Mouse (Mus musculus): ENCODE measurements around the gene Cd28. TPM values are rescaled to one million over a fixed set of nuclear protein-coding genes. Genes with fewer than 3 reads are reported as not detected.

Gene Cd28
- polyA plus RNA-seq, 1 experiment from 2014 or later = 0.03 TPM

GRCm38 (mm10) chr1:60762916-60763315 is 46.3 kb downstream of the Cd28 start:
- H3K4me2 ChIP-seq = no peak overlapping the region

DNA sequence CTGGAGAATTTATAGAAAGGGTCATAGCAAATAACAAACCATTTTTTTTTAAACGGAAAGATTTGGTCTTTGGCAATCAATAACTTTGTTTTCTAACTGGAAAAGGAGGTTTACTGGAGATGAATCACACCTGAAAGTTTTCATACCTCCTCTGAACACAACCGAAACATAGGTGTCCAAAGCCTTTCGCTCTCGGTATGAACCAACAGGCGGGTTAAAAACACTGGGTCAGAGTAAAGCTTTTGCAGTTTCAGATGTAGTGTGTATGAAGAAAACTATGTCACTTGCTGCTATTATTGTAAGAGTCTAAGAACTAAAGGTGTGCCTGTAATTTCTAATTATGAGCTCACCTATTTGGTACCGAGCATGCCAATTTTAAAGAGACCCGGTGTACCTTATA is 55.2 kb downstream of the Cd28 start:
- no peak for ATAC-seq (ENCODE audit: insufficient read depth)
- 79% methylated on average over 7 of the region's 7 CpGs for WGBS (ENCODE audit: insufficient replicate concordance)
- H3K4me3 ChIP-seq (replicated peaks) = no peak overlapping the region
- H3K9me3 ChIP-seq (replicated peaks) = no peaks in the 10 kb centered on the region
- H3K4me2 ChIP-seq = no peak overlapping the region
- no peaks in the 10 kb centered on the region for H3K27me3 ChIP-seq
- no peaks in the 10 kb centered on the region for H3K4me1 ChIP-seq (replicated peaks)
- H3K9ac ChIP-seq = no peak overlapping the region
- H3K36me3 ChIP-seq (replicated peaks) = no peaks in the 10 kb centered on the region
- H3K27ac ChIP-seq (replicated peaks) = no peak overlapping the region

More at GRCm38 (mm10) chr1:60762916-60763315, 46.3 kb downstream of the Cd28 start:
- H3K27ac ChIP-seq (replicated peaks) = no peak overlapping the region
- H3K27me3 ChIP-seq = no peaks in the 10 kb centered on the region
- no peak overlapping the region for H3K9ac ChIP-seq
- H3K36me3 ChIP-seq (replicated peaks) = no peaks in the 10 kb centered on the region
- WGBS (ENCODE audit: insufficient replicate concordance) = 81% methylated on average over 20 of the region's 20 CpGs
- no peak overlapping the region for H3K4me3 ChIP-seq (replicated peaks)
- no peak for ATAC-seq (ENCODE audit: insufficient read depth)
- H3K9me3 ChIP-seq (replicated peaks) = no peaks in the 10 kb centered on the region
- no peaks in the 10 kb centered on the region for H3K4me1 ChIP-seq (replicated peaks)

DNA sequence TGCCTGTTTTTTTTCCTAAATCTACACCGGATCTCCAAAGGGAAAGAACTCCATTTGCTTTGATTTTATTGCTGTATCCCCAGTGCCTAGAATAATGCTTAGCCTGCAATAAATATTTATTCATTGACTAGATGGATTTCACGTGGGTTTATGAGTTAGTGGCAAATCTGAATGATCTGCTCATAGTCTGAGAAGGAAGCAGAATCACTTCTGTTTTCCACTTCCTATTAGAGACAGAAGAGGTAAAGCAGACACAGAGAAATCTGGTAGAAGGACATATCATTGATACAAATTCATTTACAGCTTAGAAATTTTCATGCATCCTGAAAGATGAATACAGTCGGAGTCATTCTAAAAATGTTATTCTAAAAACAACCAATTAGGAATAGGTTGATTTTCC is 56.6 kb downstream of the Cd28 start:
- WGBS (ENCODE audit: insufficient replicate concordance) = 53% methylated on average over 3 of the region's 3 CpGs
- ATAC-seq (ENCODE audit: insufficient read depth) = no peak
- Histone ChIP-seq H3K27me3 (no peaks in the 10 kb centered on the region), H3K4me1 (replicated peaks) (no peaks in the 10 kb centered on the region), H3K4me2 (no peak overlapping the region), H3K9ac (no peak overlapping the region), H3K36me3 (replicated peaks) (no peaks in the 10 kb centered on the region), H3K9me3 (replicated peaks) (no peaks in the 10 kb centered on the region), H3K27ac (replicated peaks) (no peak overlapping the region), H3K4me3 (replicated peaks) (no peak overlapping the region)

- H3K9me3 ChIP-seq (replicated peaks) = no peaks in the 10 kb centered on the region
- WGBS (ENCODE audit: insufficient replicate concordance) = 63% methylated on average over 4 of the region's 4 CpGs
- 0 out of 2 replicates have a peak, but pooled peaks cover 4% of the 10 kb centered on the region for H3K4me1 ChIP-seq (replicated peaks)
- H3K27me3 ChIP-seq = no peaks in the 10 kb centered on the region
- no peak overlapping the region for H3K4me2 ChIP-seq
- H3K27ac ChIP-seq (replicated peaks) = no peak overlapping the region
- ATAC-seq (ENCODE audit: insufficient read depth) = no peak
- H3K4me3 ChIP-seq (replicated peaks) = no peak overlapping the region
- H3K9ac ChIP-seq = no peak overlapping the region
- H3K36me3 ChIP-seq (replicated peaks) = no peaks in the 10 kb centered on the region
Observed at GRCm38 (mm10) chr1:60776166-60776565, 59.6 kb downstream of the Cd28 start.

GRCm38 (mm10) chr1:60776906-60777305 is 60.3 kb downstream of the Cd28 start:
- Histone ChIP-seq H3K27ac (replicated peaks) (no peak overlapping the region), H3K27me3 (no peaks in the 10 kb centered on the region), H3K9me3 (replicated peaks) (no peaks in the 10 kb centered on the region), H3K4me3 (replicated peaks) (no peak overlapping the region), H3K4me1 (replicated peaks) (0 out of 2 replicates have a peak, but pooled peaks cover 4% of the 10 kb centered on the region), H3K9ac (no peak overlapping the region), H3K4me2 (no peak overlapping the region), H3K36me3 (replicated peaks) (no peaks in the 10 kb centered on the region)
- WGBS (ENCODE audit: insufficient replicate concordance) = 41% methylated on average over 3 of the region's 3 CpGs
- no peak for ATAC-seq (ENCODE audit: insufficient read depth)

GRCm38 (mm10) chr1:60778465-60779115 is 62.0 kb downstream of the Cd28 start:
- Histone ChIP-seq H3K4me1 (replicated peaks) (0 out of 2 replicates have a peak, but pooled peaks cover 4% of the 10 kb centered on the region), H3K9ac (no peak overlapping the region), H3K27me3 (no peaks in the 10 kb centered on the region), H3K4me3 (replicated peaks) (no peak overlapping the region), H3K36me3 (replicated peaks) (no peaks in the 10 kb centered on the region), H3K4me2 (no peak overlapping the region), H3K27ac (replicated peaks) (no peak overlapping the region), H3K9me3 (replicated peaks) (no peaks in the 10 kb centered on the region)
- 54% methylated on average over 8 of the region's 8 CpGs for WGBS (ENCODE audit: insufficient replicate concordance)
- no peak for ATAC-seq (ENCODE audit: insufficient read depth)

- no peak overlapping the region for H3K27ac ChIP-seq (replicated peaks)
- no peak for ATAC-seq (ENCODE audit: insufficient read depth)
- H3K36me3 ChIP-seq (replicated peaks) = no peaks in the 10 kb centered on the region
- no peaks in the 10 kb centered on the region for H3K27me3 ChIP-seq
- H3K4me3 ChIP-seq (replicated peaks) = no peak overlapping the region
- no peaks in the 10 kb centered on the region for H3K9me3 ChIP-seq (replicated peaks)
- no peak overlapping the region for H3K4me2 ChIP-seq
- 0 out of 2 replicates have a peak, but pooled peaks cover 4% of the 10 kb centered on the region for H3K4me1 ChIP-seq (replicated peaks)
- WGBS (ENCODE audit: insufficient replicate concordance) = 56% methylated on average over 2 of the region's 2 CpGs
- no peak overlapping the region for H3K9ac ChIP-seq
Observed at GRCm38 (mm10) chr1:60779176-60779575, 62.6 kb downstream of the Cd28 start.

GRCm38 (mm10) chr1:60781666-60782065 is 65.1 kb downstream of the Cd28 start:
- H3K4me2 ChIP-seq = no peak overlapping the region
- 0 out of 2 replicates have a peak, but pooled peaks cover 4% of the 10 kb centered on the region for H3K4me1 ChIP-seq (replicated peaks)
- no peaks in the 10 kb centered on the region for H3K9me3 ChIP-seq (replicated peaks)
- no peaks in the 10 kb centered on the region for H3K27me3 ChIP-seq
- H3K27ac ChIP-seq (replicated peaks) = no peak overlapping the region
- no peak overlapping the region for H3K9ac ChIP-seq
- 55% methylated on average over 4 of the region's 4 CpGs for WGBS (ENCODE audit: insufficient replicate concordance)
- no peak for ATAC-seq (ENCODE audit: insufficient read depth)
- H3K36me3 ChIP-seq (replicated peaks) = no peaks in the 10 kb centered on the region
- H3K4me3 ChIP-seq (replicated peaks) = no peak overlapping the region

DNA sequence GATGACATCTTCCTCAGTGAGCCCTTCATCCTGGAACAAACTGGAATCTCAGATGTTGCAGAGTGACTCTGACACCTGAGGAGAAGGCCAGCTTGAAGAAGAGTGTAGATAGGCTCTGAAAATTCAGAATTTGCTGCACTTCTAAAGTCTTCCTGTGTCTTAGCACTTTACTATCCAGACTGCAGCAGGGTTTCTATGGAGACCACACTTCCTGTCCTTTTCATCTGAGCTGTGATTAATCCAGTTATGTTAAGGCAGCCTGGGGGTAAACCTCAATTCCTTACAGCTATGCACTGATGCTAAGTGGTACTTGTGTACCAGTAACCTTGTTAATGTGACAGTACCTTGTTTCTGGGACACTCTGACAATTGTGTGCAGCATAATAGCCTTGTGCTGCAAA is 77.1 kb downstream of the Cd28 start:
- no peak for ATAC-seq (ENCODE audit: insufficient read depth)
- H3K9me3 ChIP-seq (replicated peaks) = no peaks in the 10 kb centered on the region
- H3K4me2 ChIP-seq = no peak overlapping the region
- H3K27me3 ChIP-seq = no peaks in the 10 kb centered on the region
- no peaks in the 10 kb centered on the region for H3K36me3 ChIP-seq (replicated peaks)
- H3K27ac ChIP-seq (replicated peaks) = no peak overlapping the region
- H3K4me1 ChIP-seq (replicated peaks) = no peaks in the 10 kb centered on the region
- no peak overlapping the region for H3K9ac ChIP-seq
- H3K4me3 ChIP-seq (replicated peaks) = no peak overlapping the region

DNA sequence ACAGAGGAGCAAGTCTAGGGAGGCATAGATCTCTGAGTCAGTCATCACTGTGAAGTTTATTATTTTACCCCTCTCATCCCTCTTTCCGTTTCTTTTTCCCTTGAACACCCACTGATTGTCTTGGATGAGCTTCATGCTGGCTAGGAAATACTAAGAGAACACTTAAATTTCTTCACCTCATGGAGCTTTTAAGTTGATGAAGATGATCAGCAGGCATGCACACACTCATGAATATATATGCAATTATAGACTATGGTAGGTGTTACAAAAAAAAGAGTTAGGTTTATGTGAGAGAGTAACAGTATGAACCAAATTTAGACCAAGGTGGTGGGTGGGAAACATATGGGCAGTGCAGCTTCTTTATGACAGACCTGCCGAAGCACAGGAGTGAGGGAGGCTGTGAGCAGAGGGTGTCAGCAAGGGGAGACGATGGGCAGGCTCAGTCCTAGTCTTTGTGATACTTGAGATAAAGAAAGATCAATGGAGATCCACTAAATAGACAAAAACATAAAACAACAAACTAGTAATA is 79.1 kb downstream of the Cd28 start:
- Histone ChIP-seq H3K27ac (replicated peaks) (no peak overlapping the region), H3K27me3 (no peaks in the 10 kb centered on the region), H3K4me1 (replicated peaks) (no peaks in the 10 kb centered on the region), H3K9me3 (replicated peaks) (no peaks in the 10 kb centered on the region), H3K4me3 (replicated peaks) (no peak overlapping the region), H3K36me3 (replicated peaks) (no peaks in the 10 kb centered on the region), H3K4me2 (no peak overlapping the region), H3K9ac (no peak overlapping the region)
- WGBS (ENCODE audit: insufficient replicate concordance) = 62% methylated on average over 3 of the region's 3 CpGs
- ATAC-seq (ENCODE audit: insufficient read depth) = no peak

GRCm38 (mm10) chr1:60799795-60800345 is 83.3 kb downstream of the Cd28 start:
- Histone ChIP-seq H3K27ac (replicated peaks) (no peak overlapping the region), H3K9ac (no peak overlapping the region), H3K9me3 (replicated peaks) (no peaks in the 10 kb centered on the region), H3K4me3 (replicated peaks) (no peak overlapping the region), H3K4me2 (no peak overlapping the region), H3K27me3 (no peaks in the 10 kb centered on the region), H3K36me3 (replicated peaks) (no peaks in the 10 kb centered on the region), H3K4me1 (replicated peaks) (no peaks in the 10 kb centered on the region)
- ATAC-seq (ENCODE audit: insufficient read depth) = no peak
- 38% methylated on average over 1 of the region's 1 CpGs for WGBS (ENCODE audit: insufficient replicate concordance)

Data from liver, embryonic 15.5 days (tissue).